Mouse (Mus musculus) layer of hippocampus, adult 18-20 months (tissue): Measurements from ENCODE around the gene Nudt8. TPM values are rescaled to one million over a fixed set of nuclear protein-coding genes. Genes with fewer than 3 reads are reported as not detected.

Experiments used
- DNase-seq, 2 experiments: peaks; one replicate each; pipeline ENCODE4 v3.0.0; 2022; ENCODE audit warnings: low spot score in 2 of 2
- total RNA-seq, 2 experiments: library from RNA; stranded (reverse); gene quantifications; 2 replicates each; pipeline ENCODE4 v1.2.3; 2021

Nudt8 gene
- total RNA-seq, 2 experiments from 2014 or later = 9.5 to 10.1 TPM

GRCm38 (mm10) chr19:3986334-3986733, 14.0 kb upstream of the Nudt8 start, which contains the start of gene Acy3:
Gene Acy3, plus strand, starts transcription at chr19:3986570.
- peak; percentile 53 to 71 for DNase-seq

GRCm38 (mm10) chr19:3988066-3988465, 12.3 kb upstream of the Nudt8 start:
- DNase-seq = no peak

GRCm38 (mm10) chr19:3988750-3989149, 11.6 kb upstream of the Nudt8 start:
- no peak for DNase-seq

- no peak for DNase-seq
Observed at GRCm38 (mm10) chr19:3990804-3991203, 9.6 kb upstream of the Nudt8 start.

GRCm38 (mm10) chr19:3991562-3991961, 8.8 kb upstream of the Nudt8 start:
- DNase-seq = no peak

GRCm38 (mm10) chr19:3991966-3992365, 8.4 kb upstream of the Nudt8 start:
- no peak for DNase-seq

GRCm38 (mm10) chr19:3992416-3992815, 8.0 kb upstream of the Nudt8 start, which contains the start of gene Tbx10:
Gene Tbx10, plus strand, starts transcription at chr19:3992752.
- no peak for DNase-seq

- no peak for DNase-seq
Observed at GRCm38 (mm10) chr19:3994932-3995331, 5.4 kb upstream of the Nudt8 start.

- no peak for DNase-seq
Observed at GRCm38 (mm10) chr19:3995505-3995904, 4.9 kb upstream of the Nudt8 start.

GRCm38 (mm10) chr19:3996106-3996505, 4.3 kb upstream of the Nudt8 start:
- DNase-seq = no peak

GRCm38 (mm10) chr19:3996747-3997146, 3.6 kb upstream of the Nudt8 start:
- DNase-seq = no peak

- no peak for DNase-seq
Observed at GRCm38 (mm10) chr19:3997231-3997630, 3.1 kb upstream of the Nudt8 start.

GRCm38 (mm10) chr19:3998335-3998734, 2.0 kb upstream of the Nudt8 start:
- no peak for DNase-seq

- no peak for DNase-seq
Observed at GRCm38 (mm10) chr19:3999121-3999730, 1.2 kb upstream of the Nudt8 start.

- DNase-seq = no peak
Observed at GRCm38 (mm10) chr19:4000949-4001525, 657 bp downstream of the Nudt8 start.

GRCm38 (mm10) chr19:4001752-4002151, 1.4 kb downstream of the Nudt8 start:
- no peak for DNase-seq

- no peak for DNase-seq
Observed at GRCm38 (mm10) chr19:4003112-4003511, 2.7 kb downstream of the Nudt8 start, which contains the start of gene Doc2g. Gene Doc2g, plus strand, starts transcription at chr19:4003313.

GRCm38 (mm10) chr19:4003641-4004040, 3.3 kb downstream of the Nudt8 start:
- no peak for DNase-seq

- no peak for DNase-seq
Observed at GRCm38 (mm10) chr19:4004331-4004730, 4.0 kb downstream of the Nudt8 start.

GRCm38 (mm10) chr19:4005091-4005490, 4.7 kb downstream of the Nudt8 start:
- no peak for DNase-seq

GRCm38 (mm10) chr19:4005971-4006370, 5.6 kb downstream of the Nudt8 start:
- no peak for DNase-seq

- DNase-seq = no peak
Observed at GRCm38 (mm10) chr19:4011086-4011485, 10.7 kb downstream of the Nudt8 start.

- DNase-seq = peak; percentile 99
Observed at GRCm38 (mm10) chr19:4012432-4013022, 12.1 kb downstream of the Nudt8 start, which contains the start of gene Ndufv1. Gene Ndufv1, minus strand, starts transcription at chr19:4012806.
